Mouse (Mus musculus): Measurements from ENCODE around the gene Pitpna. TPM values are rescaled to one million over a fixed set of nuclear protein-coding genes. Genes with fewer than 3 reads are reported as not detected.
"Not testable (repeated sequence)": the region's sequence is repeated elsewhere in the genome, so short reads cannot be mapped to it uniquely, and the experiment has no call there.

The Pitpna gene
- polyA plus RNA-seq, 1 experiment, result 102 TPM

DNA sequence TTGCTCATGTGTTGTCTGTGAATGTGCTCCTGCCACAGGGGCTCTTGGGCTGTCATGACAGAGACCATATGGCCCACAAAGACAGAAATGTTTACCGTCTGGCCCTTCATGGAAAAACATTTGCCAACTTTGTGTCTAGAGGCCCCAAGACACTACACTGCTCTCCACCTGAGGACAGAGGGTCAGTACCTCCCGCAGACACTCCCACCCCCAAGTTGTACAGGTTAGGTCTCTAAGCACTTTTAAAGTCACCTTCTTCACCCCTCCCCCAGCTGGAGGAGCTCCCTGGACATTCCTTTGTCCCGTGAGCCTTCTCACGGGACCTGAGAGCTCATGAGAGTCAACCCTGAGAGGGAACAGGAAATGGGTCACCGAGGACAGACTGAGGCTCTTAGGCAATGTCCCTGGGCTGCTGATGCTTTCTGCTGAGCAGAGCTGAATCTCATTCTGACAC is 38.2 kb upstream of the Pitpna start:
- H3K4me3 ChIP-seq (replicated peaks; ENCODE audit: control insufficient read depth, low read depth, low read length), result no peak overlapping the region

DNA sequence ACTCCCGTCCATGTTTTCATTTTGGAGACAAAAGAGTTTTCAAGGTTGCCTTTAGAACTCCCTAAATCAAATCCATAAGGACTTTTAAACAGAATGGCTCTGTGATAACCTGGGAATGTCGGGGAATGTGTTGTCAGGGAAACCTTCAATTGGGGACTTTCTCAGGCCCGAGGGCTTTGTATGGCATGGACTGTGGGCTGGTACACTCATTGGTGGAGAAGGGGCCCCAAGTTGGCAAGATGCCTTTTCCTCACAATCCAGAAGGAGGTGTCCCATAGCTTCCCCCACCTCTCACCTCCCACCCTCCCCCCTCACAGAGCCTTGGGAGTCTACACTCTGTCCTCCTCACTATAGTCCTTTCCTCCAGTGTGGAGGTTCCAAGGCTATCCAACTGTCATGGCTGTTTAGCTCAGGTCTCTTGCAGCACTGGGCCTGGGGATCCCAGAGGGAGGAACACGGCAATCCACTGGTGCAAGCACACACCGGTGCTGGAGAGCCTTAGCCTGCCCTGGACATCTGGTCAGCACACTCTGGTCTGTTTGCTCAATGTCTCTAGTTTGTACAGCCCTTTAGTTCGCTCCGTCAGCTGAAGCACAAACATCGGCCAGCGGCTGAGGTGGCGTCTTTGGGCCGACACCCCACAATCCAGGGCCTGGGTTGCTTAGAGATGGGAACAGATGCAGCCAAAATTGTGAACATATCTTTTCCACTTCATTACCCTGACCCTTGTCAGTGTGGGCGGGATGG is 37.5 kb upstream of the Pitpna start:
- TF ChIP-seq POLR2A (IDR thresholded peaks at IDR 0.05; ENCODE audit: borderline replicate concordance, control insufficient read depth, low read depth, low read length) (no peak), CTCF (IDR thresholded peaks at IDR 0.05; ENCODE audit: control insufficient read depth, insufficient read depth, low read length) (no peak)
- H3K27ac ChIP-seq (ENCODE audit: control insufficient read depth, insufficient read depth, low read depth, low read length, poor library complexity), result no peak overlapping the region; the same call in 1 of the 2 replicates
- 84% methylated on average over 12 of the region's 12 CpGs for WGBS

More for the DNA sequence above, 38.2 kb upstream of the Pitpna start:
- 46% methylated on average over 5 of the region's 5 CpGs for WGBS
- H3K27ac ChIP-seq (ENCODE audit: control insufficient read depth, insufficient read depth, low read depth, low read length, poor library complexity), result no peak overlapping the region
- TF ChIP-seq POLR2A (IDR thresholded peaks at IDR 0.05; ENCODE audit: borderline replicate concordance, control insufficient read depth, low read depth, low read length), result no peak
- no peak for TF ChIP-seq CTCF (IDR thresholded peaks at IDR 0.05; ENCODE audit: control insufficient read depth, insufficient read depth, low read length)
- peaks cover 2% of the 10 kb centered on the region; the same call in 1 of the 2 replicates for H3K4me1 ChIP-seq (ENCODE audit: control insufficient read depth, insufficient read depth, low read length)

DNA sequence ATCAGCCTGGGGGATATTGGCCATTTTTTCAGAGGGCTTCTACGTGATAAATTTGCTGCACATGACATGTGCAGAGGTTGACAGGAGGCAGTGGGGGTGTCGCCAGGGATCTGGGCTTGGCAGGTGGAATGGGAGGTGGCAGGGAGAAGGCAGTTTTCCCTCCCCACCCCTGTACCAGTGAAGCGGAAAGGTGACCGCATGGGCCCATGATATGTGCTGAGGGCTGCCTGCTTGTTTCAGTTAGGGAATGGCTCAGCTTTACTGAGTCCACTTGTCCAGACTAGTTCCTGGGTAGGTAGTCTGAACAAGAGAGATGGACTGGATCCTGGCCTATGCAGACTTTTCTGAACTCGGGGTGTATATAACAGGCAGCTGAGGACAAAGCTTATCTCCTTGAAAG is 36.6 kb upstream of the Pitpna start:
- TF ChIP-seq CTCF (IDR thresholded peaks at IDR 0.05; ENCODE audit: control insufficient read depth, insufficient read depth, low read length) (no peak), POLR2A (IDR thresholded peaks at IDR 0.05; ENCODE audit: borderline replicate concordance, control insufficient read depth, low read depth, low read length) (no peak)
- WGBS, result 76% methylated on average over 5 of the region's 5 CpGs
- no peak overlapping the region for H3K4me3 ChIP-seq (replicated peaks; ENCODE audit: control insufficient read depth, low read depth, low read length)
- peaks cover 2% of the 10 kb centered on the region; the same call in 1 of the 2 replicates for H3K4me1 ChIP-seq (ENCODE audit: control insufficient read depth, insufficient read depth, low read length)
- H3K27ac ChIP-seq (ENCODE audit: control insufficient read depth, insufficient read depth, low read depth, low read length, poor library complexity), result no peak overlapping the region

More for the DNA sequence above, 37.5 kb upstream of the Pitpna start:
- H3K4me1 ChIP-seq (ENCODE audit: control insufficient read depth, insufficient read depth, low read length), result peaks cover 2% of the 10 kb centered on the region; the same call in 1 of the 2 replicates
- no peak overlapping the region for H3K4me3 ChIP-seq (replicated peaks; ENCODE audit: control insufficient read depth, low read depth, low read length)

DNA sequence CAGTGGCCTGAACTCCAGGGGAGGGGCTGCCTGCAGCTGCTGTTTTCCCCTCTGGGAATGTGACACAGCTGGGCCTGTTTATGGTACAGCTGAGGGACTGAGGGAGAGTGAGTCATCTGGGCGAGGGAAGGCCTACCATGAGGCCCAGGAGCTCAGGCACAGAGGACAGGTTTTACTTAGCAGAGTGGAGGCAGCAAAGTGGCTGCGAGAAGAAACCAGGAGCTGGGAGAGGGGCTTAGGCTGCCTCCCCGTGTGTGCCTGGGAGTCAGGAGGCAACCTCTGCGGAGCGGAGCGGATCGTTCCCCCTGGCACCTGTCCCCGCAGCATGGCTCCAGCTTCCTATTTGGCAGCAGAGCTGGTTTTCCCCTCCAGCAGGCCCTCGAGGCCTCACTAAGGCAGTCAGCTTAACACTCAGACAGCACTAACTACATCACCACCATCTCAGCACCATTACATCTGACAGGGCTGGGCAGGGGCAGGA is 35.9 kb upstream of the Pitpna start:
- no peak overlapping the region for H3K4me3 ChIP-seq (replicated peaks; ENCODE audit: control insufficient read depth, low read depth, low read length)
- peaks cover 2% of the 10 kb centered on the region; the same call in 1 of the 2 replicates for H3K4me1 ChIP-seq (ENCODE audit: control insufficient read depth, insufficient read depth, low read length)
- no peak for TF ChIP-seq POLR2A (IDR thresholded peaks at IDR 0.05; ENCODE audit: borderline replicate concordance, control insufficient read depth, low read depth, low read length)
- no peak for TF ChIP-seq CTCF (IDR thresholded peaks at IDR 0.05; ENCODE audit: control insufficient read depth, insufficient read depth, low read length)
- 79% methylated on average over 9 of the region's 9 CpGs for WGBS
- H3K27ac ChIP-seq (ENCODE audit: control insufficient read depth, insufficient read depth, low read depth, low read length, poor library complexity), result no peak overlapping the region; the same call in 1 of the 2 replicates

DNA sequence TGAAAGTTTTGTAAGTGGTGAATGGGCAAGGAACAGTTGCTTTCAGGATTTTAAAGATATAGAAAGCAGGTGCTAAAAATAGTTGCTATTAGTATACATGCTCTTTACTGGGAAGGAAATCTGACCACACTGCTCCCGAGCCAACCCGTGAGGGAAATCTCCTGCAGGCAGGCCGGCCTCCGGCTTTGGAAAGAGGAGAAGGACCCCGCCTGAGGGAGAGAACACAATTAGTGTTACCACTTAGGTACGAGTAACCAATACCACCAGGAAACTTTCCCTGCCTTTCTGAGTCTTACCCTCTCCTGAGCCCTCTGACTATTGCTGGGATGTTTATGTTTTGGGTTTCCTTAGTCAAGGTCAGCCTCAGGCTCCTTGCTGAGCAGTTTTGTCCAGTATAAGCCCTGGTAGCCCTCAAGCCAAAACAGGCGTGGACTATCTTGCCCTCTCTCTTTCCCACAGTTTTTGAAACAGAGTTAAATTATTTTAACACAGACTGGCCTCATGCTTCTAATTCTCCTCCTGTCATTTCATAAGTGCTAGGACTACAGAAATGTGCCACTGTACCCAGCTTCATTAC is 34.9 kb upstream of the Pitpna start:
- H3K27ac ChIP-seq (ENCODE audit: control insufficient read depth, insufficient read depth, low read depth, low read length, poor library complexity), result no peak overlapping the region
- WGBS, result 75% methylated on average over 7 of the region's 7 CpGs

DNA sequence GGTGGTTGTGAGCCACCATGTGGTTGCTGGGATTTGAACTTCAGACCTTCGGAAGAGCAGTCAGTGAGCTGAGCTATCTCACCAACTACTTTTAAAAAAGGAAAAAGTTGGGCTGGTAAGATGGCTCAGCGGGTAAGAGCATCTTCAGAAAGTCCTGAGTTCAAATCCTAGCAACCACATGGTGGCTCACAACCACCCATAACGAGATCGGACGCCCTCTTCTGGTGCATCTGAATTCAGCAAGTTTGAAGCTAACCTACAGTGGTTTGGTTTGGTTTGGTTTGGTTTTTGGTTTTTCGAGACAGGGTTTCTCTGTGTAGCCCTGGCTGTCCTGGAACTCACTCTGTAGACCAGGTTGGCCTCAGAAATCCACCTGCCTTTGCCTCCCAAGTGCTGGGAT is 31.9 kb upstream of the Pitpna start:
- H3K4me3 ChIP-seq (replicated peaks; ENCODE audit: control insufficient read depth, low read depth, low read length); H3K27ac ChIP-seq (ENCODE audit: control insufficient read depth, insufficient read depth, low read depth, low read length, poor library complexity); H3K4me1 ChIP-seq (ENCODE audit: control insufficient read depth, insufficient read depth, low read length): not testable (repeated sequence)
- WGBS, result 80% methylated on average over 6 of the region's 6 CpGs

More for the DNA sequence above, 34.9 kb upstream of the Pitpna start:
- no peak for TF ChIP-seq POLR2A (IDR thresholded peaks at IDR 0.05; ENCODE audit: borderline replicate concordance, control insufficient read depth, low read depth, low read length)
- no peak for TF ChIP-seq CTCF (IDR thresholded peaks at IDR 0.05; ENCODE audit: control insufficient read depth, insufficient read depth, low read length)
- Histone ChIP-seq H3K4me3 (replicated peaks; ENCODE audit: control insufficient read depth, low read depth, low read length) (no peak overlapping the region), H3K4me1 (ENCODE audit: control insufficient read depth, insufficient read depth, low read length) (peaks cover 2% of the 10 kb centered on the region; the same call in 1 of the 2 replicates)

DNA sequence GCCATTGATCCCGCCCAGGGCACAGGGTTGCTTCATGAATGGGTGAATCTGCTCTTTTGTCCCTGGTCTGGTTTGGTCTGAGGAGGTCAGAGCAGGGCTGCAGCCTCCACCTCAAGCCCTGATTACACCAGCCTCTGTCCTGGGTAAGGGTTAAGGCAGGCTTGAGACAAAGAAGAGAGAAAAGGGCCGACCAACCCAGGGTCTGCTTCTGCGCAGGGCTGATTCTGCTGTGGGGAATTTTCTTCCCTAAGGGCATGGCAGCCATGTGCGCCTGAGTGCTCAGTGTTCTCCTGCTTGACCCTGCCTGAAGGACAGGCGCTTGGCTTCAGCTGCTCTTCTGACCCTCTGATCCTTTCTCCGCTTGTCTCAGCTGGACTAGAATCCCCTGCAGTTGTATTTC is 30.8 kb upstream of the Pitpna start:
- Histone ChIP-seq H3K4me3 (replicated peaks; ENCODE audit: control insufficient read depth, low read depth, low read length) (no peak overlapping the region), H3K4me1 (ENCODE audit: control insufficient read depth, insufficient read depth, low read length) (peaks cover 4% of the 10 kb centered on the region; the same call in 1 of the 2 replicates), H3K27ac (ENCODE audit: control insufficient read depth, insufficient read depth, low read depth, low read length, poor library complexity) (no peak overlapping the region)
- WGBS, result 93% methylated on average over 6 of the region's 6 CpGs
- TF ChIP-seq POLR2A (IDR thresholded peaks at IDR 0.05; ENCODE audit: borderline replicate concordance, control insufficient read depth, low read depth, low read length) (no peak), CTCF (IDR thresholded peaks at IDR 0.05; ENCODE audit: control insufficient read depth, insufficient read depth, low read length) (no peak)

DNA sequence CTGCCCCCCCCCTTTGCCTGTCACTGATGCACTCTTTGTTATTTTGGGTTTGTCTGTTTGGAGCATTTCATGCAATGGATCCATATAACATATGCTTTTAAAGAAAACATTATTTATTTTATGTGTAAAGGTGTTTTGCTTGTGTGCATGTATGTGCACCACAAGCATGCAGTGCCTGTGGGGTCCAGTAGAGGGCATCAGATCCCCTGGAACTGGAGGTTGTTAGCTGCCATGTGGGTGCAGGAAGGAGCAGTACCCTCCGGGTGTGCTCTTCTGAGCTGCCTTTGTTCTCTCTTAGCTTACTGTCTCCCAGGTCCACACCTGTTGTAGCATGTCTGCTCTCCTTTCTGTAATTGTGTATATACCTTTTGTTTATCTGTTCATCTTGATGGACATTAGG is 29.8 kb upstream of the Pitpna start:
- Histone ChIP-seq H3K27ac (ENCODE audit: control insufficient read depth, insufficient read depth, low read depth, low read length, poor library complexity) (no peak overlapping the region), H3K4me1 (ENCODE audit: control insufficient read depth, insufficient read depth, low read length) (peaks cover 4% of the 10 kb centered on the region; the same call in 1 of the 2 replicates), H3K4me3 (replicated peaks; ENCODE audit: control insufficient read depth, low read depth, low read length) (no peak overlapping the region)
- 89% methylated on average over 1 of the region's 1 CpGs for WGBS
- TF ChIP-seq POLR2A (IDR thresholded peaks at IDR 0.05; ENCODE audit: borderline replicate concordance, control insufficient read depth, low read depth, low read length) (no peak), CTCF (IDR thresholded peaks at IDR 0.05; ENCODE audit: control insufficient read depth, insufficient read depth, low read length) (peak; percentile 54)

Measured in bone marrow, adult 2 months (tissue).